Comparison of ENCODE assay signal across 8 mouse cellular contexts in the genomic region with DNA sequence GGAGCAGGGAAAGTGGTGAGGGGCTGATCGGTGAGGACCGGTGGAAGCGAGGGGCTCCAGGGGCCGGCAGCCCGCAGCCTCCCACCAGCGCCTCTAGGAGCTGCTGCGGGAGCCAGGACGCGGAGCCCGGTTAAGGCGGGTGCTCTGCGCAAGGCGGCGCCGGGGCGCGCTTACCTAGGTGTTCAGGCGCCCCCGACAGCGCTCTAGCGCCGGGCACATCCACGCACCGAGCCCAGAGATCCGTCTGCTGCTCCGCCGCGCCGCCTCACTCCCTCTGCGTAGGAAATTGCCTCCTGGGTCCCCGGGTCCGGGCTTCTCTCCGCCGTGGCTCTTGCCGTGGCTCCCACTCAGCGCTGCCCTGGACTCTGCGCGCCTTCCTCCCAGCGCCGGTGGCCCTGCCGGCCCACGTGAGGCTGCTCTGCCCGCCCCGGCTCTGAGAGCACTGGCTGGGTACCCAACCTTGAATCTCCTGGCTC. TPM values are rescaled to one million over a fixed set of nuclear protein-coding genes. Genes with fewer than 3 reads are reported as not detected.
DNase-seq lines count a peak whose midpoint lies in the region; ATAC-seq and TF ChIP-seq lines count a peak whose summit lies in the region.
"Had no signal": no experiment of that assay in that cellular context is flagged by ENCODE, and none has a peak within 500 bp of the region (broad histone marks: within the 10 kb centered on the region; RNA-seq: fewer than 3 reads in every experiment).

A gene (minus strand): TSS at position 371 of the 476 bp plus-strand sequence.

- no peak for TF ChIP-seq EP300 in ES-Bruce4 (IDR thresholded peaks at IDR 0.05; ENCODE audit: insufficient read depth, low read depth, low read length)

- H3K27ac ChIP-seq in ES-Bruce4 (ENCODE audit: insufficient read depth, low read length), result no peak within 1 kb of the TSS
- no peak within 1 kb of the TSS for H3K27ac ChIP-seq in embryonic fibroblast, embryonic 13.5 days (ENCODE audit: insufficient read depth, low read length)

- no peak for TF ChIP-seq CTCF in ES-Bruce4 (IDR thresholded peaks at IDR 0.05; ENCODE audit: low read depth, low read length)
- no peak for TF ChIP-seq CTCF in embryonic fibroblast, embryonic 13.5 days (IDR thresholded peaks at IDR 0.05; ENCODE audit: borderline replicate concordance, insufficient read depth, low read length)

- H3K9ac ChIP-seq in ES-Bruce4 (ENCODE audit: low read depth, poor library complexity, severe bottlenecking), result peak within 1 kb of the TSS; percentile 78

- H3K4me1 ChIP-seq in ES-Bruce4 (ENCODE audit: control insufficient read depth, insufficient read depth, low read length), result no peaks in the 10 kb centered on the region
- H3K4me1 ChIP-seq in embryonic fibroblast, embryonic 13.5 days (ENCODE audit: control insufficient read depth, insufficient read depth, low read length), result no peaks in the 10 kb centered on the region

- ATAC-seq in megakaryocyte progenitor cell, adult 5-6 weeks (replicated peaks; ENCODE audit: poor library complexity), result peak; percentile 42; the same call in 1 of the 2 replicates
- ATAC-seq in erythroid progenitor cell, adult 5-6 weeks (replicated peaks; ENCODE audit: low FRiP score, poor library complexity, severe bottlenecking), result no peak

- no peaks in the 10 kb centered on the region for H3K36me3 ChIP-seq in ES-Bruce4 (ENCODE audit: control insufficient read depth, insufficient read depth, low read length, poor library complexity, severe bottlenecking)

- peaks cover 8% of the 10 kb centered on the region for H3K27me3 ChIP-seq in ES-Bruce4 (ENCODE audit: control insufficient read depth, insufficient read depth, low read length, poor library complexity, severe bottlenecking)

- H3K9me3 ChIP-seq in ES-Bruce4 (replicated peaks; ENCODE audit: control insufficient read depth, insufficient read depth, low read length, poor library complexity, severe bottlenecking), result no peaks in the 10 kb centered on the region

- DNase-seq in MN1 (ENCODE audit: low spot score), result peak; percentile 72
- DNase-seq in kidney, adult 9 months, result peak; percentile 33
- DNase-seq in thymus, postnatal 0 days (ENCODE audit: low spot score), result peak; percentile 16

- H3K4me3 ChIP-seq in ES-Bruce4 (ENCODE audit: low read depth, low read length), result peak within 1 kb of the TSS; percentile 65
- H3K4me3 ChIP-seq in embryonic fibroblast, embryonic 13.5 days (ENCODE audit: insufficient read depth, low read length), result 0 out of 2 replicates have a peak within 1 kb of the TSS, but pooled peaks have one; percentile 8

- no peak for TF ChIP-seq POLR2A in ES-Bruce4 (IDR thresholded peaks at IDR 0.05; ENCODE audit: insufficient read depth, low read length)
- TF ChIP-seq POLR2A in embryonic fibroblast, embryonic 13.5 days (IDR thresholded peaks at IDR 0.05; ENCODE audit: low read depth, low read length), result no peak

RNA-seq across cellular contexts. Expression of the gene that starts here (rescaled TPM):
- polyA plus RNA-seq in ES-Bruce4 (2011; ENCODE audit: insufficient read depth, insufficient read length, low read depth, missing spikeins), result 0.33 and 0.40 TPM in 2 replicates
- polyA plus RNA-seq in embryonic fibroblast, embryonic 13.5 days (2011; ENCODE audit: insufficient read length, low read depth, missing spikeins), result not detected in 2 replicates
- total RNA-seq in megakaryocyte progenitor cell, adult 5-6 weeks (2015), result not detected in 2 replicates
- total RNA-seq in megakaryocyte progenitor cell, adult 5-6 weeks (2017), result not detected in 2 replicates
- 0.31 and 0.33 TPM in 2 replicates for polyA plus RNA-seq in thymus, postnatal 0 days (2015; fragmentation: Nextera tagmentation; extraction: Ambion mirVana)
- total RNA-seq in erythroid progenitor cell, adult 5-6 weeks (2015; ENCODE audit: low replicate concordance), result not detected in 2 replicates
- not detected in 2 replicates for total RNA-seq in erythroid progenitor cell, adult 5-6 weeks (2017; ENCODE audit: low replicate concordance)
- total RNA-seq: neutrophil, adult 5-6 weeks had no signal

Comparison
In these comparisons a context has a peak if more than half of its experiments do, and no peak if none do; other contexts are left out.
1. Peak in ATAC-seq in megakaryocyte progenitor cell, adult 5-6 weeks; RNA of the gene not detected or under 1 TPM.
2. Peak in DNase-seq in thymus, postnatal 0 days; RNA of the gene not detected or under 1 TPM.
3. DNase-seq: peak in every context shown above with its lines; median percentile 72 in MN1; 33 in kidney, adult 9 months; 16 in thymus, postnatal 0 days.